Mouse (Mus musculus): ENCODE results near the gene Tnp2. TPM values are rescaled to one million over a fixed set of nuclear protein-coding genes. Genes with fewer than 3 reads are reported as not detected.

The Tnp2 gene
- polyA plus RNA-seq, 1 experiment from 2014 or later = not detected

GRCm38 (mm10) chr16:10828461-10828805 is 40.0 kb upstream of the Tnp2 start:
- ATAC-seq = no peak
- Histone ChIP-seq H3K4me3 (ENCODE audit: low read depth, low read length) (no peak overlapping the region), H3K9me3 (ENCODE audit: low read length) (no peaks in the 10 kb centered on the region), H3K27ac (ENCODE audit: low read depth) (no peak overlapping the region), H3K36me3 (replicated peaks; ENCODE audit: insufficient read depth, low read length) (no peaks in the 10 kb centered on the region), H3K4me2 (ENCODE audit: low read depth, low read length) (no peak overlapping the region), H3K9ac (replicated peaks) (no peak overlapping the region), H3K4me1 (ENCODE audit: insufficient read depth) (no peaks in the 10 kb centered on the region), H3K27me3 (ENCODE audit: insufficient read depth, low read length) (no peaks in the 10 kb centered on the region)
- TF ChIP-seq CTCF (IDR thresholded peaks at IDR 0.05; ENCODE audit: low read depth) = no peak
- no peak for TF ChIP-seq EP300 (IDR thresholded peaks at IDR 0.05; ENCODE audit: low read depth)
- WGBS (ENCODE audit: insufficient replicate concordance) = 74% methylated on average over 4 of the region's 4 CpGs
- DNase-seq = no peak

GRCm38 (mm10) chr16:10827766-10828460 is 39.5 kb upstream of the Tnp2 start:
- H3K27ac ChIP-seq (ENCODE audit: low read depth) = no peak overlapping the region
- H3K4me3 ChIP-seq (ENCODE audit: low read depth, low read length) = no peak overlapping the region
- H3K27me3 ChIP-seq (ENCODE audit: insufficient read depth, low read length) = no peaks in the 10 kb centered on the region
- 73% methylated on average over 7 of the region's 7 CpGs for WGBS (ENCODE audit: insufficient replicate concordance)
- H3K4me2 ChIP-seq (ENCODE audit: low read depth, low read length) = no peak overlapping the region
- no peaks in the 10 kb centered on the region for H3K4me1 ChIP-seq (ENCODE audit: insufficient read depth)
- DNase-seq (no peak), ATAC-seq (no peak)
- no peak overlapping the region for H3K9ac ChIP-seq (replicated peaks)
- TF ChIP-seq EP300 (IDR thresholded peaks at IDR 0.05; ENCODE audit: low read depth) (no peak), CTCF (IDR thresholded peaks at IDR 0.05; ENCODE audit: low read depth) (no peak)
- H3K36me3 ChIP-seq (replicated peaks; ENCODE audit: insufficient read depth, low read length) = no peaks in the 10 kb centered on the region
- H3K9me3 ChIP-seq (ENCODE audit: low read length) = no peaks in the 10 kb centered on the region

GRCm38 (mm10) chr16:10827269-10827668 is 38.8 kb upstream of the Tnp2 start:
- Histone ChIP-seq H3K4me3 (ENCODE audit: low read depth, low read length) (no peak overlapping the region), H3K27ac (ENCODE audit: low read depth) (peak overlapping the region; percentile 51; the same call in 1 of the 2 replicates), H3K9ac (replicated peaks) (no peak overlapping the region), H3K4me2 (ENCODE audit: low read depth, low read length) (no peak overlapping the region), H3K9me3 (ENCODE audit: low read length) (no peaks in the 10 kb centered on the region), H3K4me1 (ENCODE audit: insufficient read depth) (no peaks in the 10 kb centered on the region), H3K27me3 (ENCODE audit: insufficient read depth, low read length) (no peaks in the 10 kb centered on the region), H3K36me3 (replicated peaks; ENCODE audit: insufficient read depth, low read length) (no peaks in the 10 kb centered on the region)
- WGBS (ENCODE audit: insufficient replicate concordance) = 75% methylated on average over 9 of the region's 9 CpGs
- no peak for ATAC-seq
- DNase-seq = no peak
- TF ChIP-seq EP300 (IDR thresholded peaks at IDR 0.05; ENCODE audit: low read depth) = no peak
- no peak for TF ChIP-seq CTCF (IDR thresholded peaks at IDR 0.05; ENCODE audit: low read depth)

- Histone ChIP-seq H3K4me2 (ENCODE audit: low read depth, low read length) (no peak overlapping the region), H3K4me3 (ENCODE audit: low read depth, low read length) (no peak overlapping the region), H3K36me3 (replicated peaks; ENCODE audit: insufficient read depth, low read length) (no peaks in the 10 kb centered on the region), H3K27ac (ENCODE audit: low read depth) (no peak overlapping the region), H3K27me3 (ENCODE audit: insufficient read depth, low read length) (no peaks in the 10 kb centered on the region), H3K9me3 (ENCODE audit: low read length) (no peaks in the 10 kb centered on the region), H3K9ac (replicated peaks) (no peak overlapping the region), H3K4me1 (ENCODE audit: insufficient read depth) (no peaks in the 10 kb centered on the region)
- DNase-seq (no peak), ATAC-seq (no peak)
- TF ChIP-seq CTCF (IDR thresholded peaks at IDR 0.05; ENCODE audit: low read depth) = no peak
- no peak for TF ChIP-seq EP300 (IDR thresholded peaks at IDR 0.05; ENCODE audit: low read depth)
- WGBS (ENCODE audit: insufficient replicate concordance) = 77% methylated on average over 4 of the region's 4 CpGs
Measured at GRCm38 (mm10) chr16:10825840-10826239, 37.4 kb upstream of the Tnp2 start.

GRCm38 (mm10) chr16:10824536-10824935 is 36.1 kb upstream of the Tnp2 start:
- no peak overlapping the region for H3K4me2 ChIP-seq (ENCODE audit: low read depth, low read length)
- ATAC-seq = no peak
- TF ChIP-seq CTCF (IDR thresholded peaks at IDR 0.05; ENCODE audit: low read depth) = no peak
- no peak for TF ChIP-seq EP300 (IDR thresholded peaks at IDR 0.05; ENCODE audit: low read depth)

GRCm38 (mm10) chr16:10821387-10821786 is 32.9 kb upstream of the Tnp2 start:
- Histone ChIP-seq H3K9me3 (ENCODE audit: low read length) (no peaks in the 10 kb centered on the region), H3K4me3 (ENCODE audit: low read depth, low read length) (no peak overlapping the region), H3K27me3 (ENCODE audit: insufficient read depth, low read length) (no peaks in the 10 kb centered on the region), H3K36me3 (replicated peaks; ENCODE audit: insufficient read depth, low read length) (no peaks in the 10 kb centered on the region), H3K4me1 (ENCODE audit: insufficient read depth) (no peaks in the 10 kb centered on the region), H3K27ac (ENCODE audit: low read depth) (no peak overlapping the region), H3K4me2 (ENCODE audit: low read depth, low read length) (0 out of 2 replicates have a peak overlapping the region, but pooled peaks have one; percentile 26), H3K9ac (replicated peaks) (no peak overlapping the region)
- DNase-seq (no peak), ATAC-seq (no peak)
- no peak for TF ChIP-seq CTCF (IDR thresholded peaks at IDR 0.05; ENCODE audit: low read depth)
- TF ChIP-seq EP300 (IDR thresholded peaks at IDR 0.05; ENCODE audit: low read depth) = no peak
- WGBS (ENCODE audit: insufficient replicate concordance) = 74% methylated on average over 4 of the region's 4 CpGs

More at GRCm38 (mm10) chr16:10824536-10824935, 36.1 kb upstream of the Tnp2 start:
- Histone ChIP-seq H3K27me3 (ENCODE audit: insufficient read depth, low read length) (no peaks in the 10 kb centered on the region), H3K4me3 (ENCODE audit: low read depth, low read length) (no peak overlapping the region), H3K36me3 (replicated peaks; ENCODE audit: insufficient read depth, low read length) (no peaks in the 10 kb centered on the region), H3K27ac (ENCODE audit: low read depth) (no peak overlapping the region), H3K4me1 (ENCODE audit: insufficient read depth) (no peaks in the 10 kb centered on the region), H3K9ac (replicated peaks) (no peak overlapping the region), H3K9me3 (ENCODE audit: low read length) (no peaks in the 10 kb centered on the region)
- WGBS (ENCODE audit: insufficient replicate concordance) = 74% methylated on average over 1 of the region's 1 CpGs
- DNase-seq = no peak
